Mouse (Mus musculus) intestine, embryonic 14.5 days (tissue): ENCODE data around the gene Ppih. TPM values are rescaled to one million over a fixed set of nuclear protein-coding genes. Genes with fewer than 3 reads are reported as not detected.

Source experiments
- ATAC-seq: fragments of 200-750 bp; cut with Nextera tagmentation; replicated peaks from 2 replicates; pipeline ENCODE4 v1.8.0; 2017; ENCODE audit warnings: low read depth, moderate number of reproducible peaks, moderate TSS enrichment, moderate library complexity; ENCODE audit not compliant: low FRiP score, low TSS enrichment
- DNase-seq: peaks from one replicate; pipeline ENCODE4 v3.0.0-alpha.2; 2018; ENCODE audit warnings: low spot score
- H3K27ac ChIP-seq: fragments of 300-500 bp; sonication (generic); 2 replicates; pipeline ENCODE4 v1.5.1; 2014; ENCODE audit warnings: low read depth, mild to moderate bottlenecking, control low read depth
- H3K27me3 ChIP-seq: fragments of 300-500 bp; sonication (generic); replicated peaks from 2 replicates; pipeline ENCODE4 v1.6.1; 2014; ENCODE audit warnings: low read length, control low read depth; ENCODE audit not compliant: control insufficient read depth, insufficient read depth
- H3K36me3 ChIP-seq: fragments of 300-500 bp; sonication (generic); 2 replicates; pipeline ENCODE4 v1.6.1; 2014; ENCODE audit warnings: low read length, control low read depth; ENCODE audit not compliant: control insufficient read depth, insufficient read depth
- H3K4me1 ChIP-seq: fragments of 300-500 bp; sonication (generic); replicated peaks from 2 replicates; pipeline ENCODE4 v1.6.1; 2014; ENCODE audit warnings: low read length, control low read depth, mixed read lengths; ENCODE audit not compliant: control insufficient read depth, insufficient read depth
- H3K4me2 ChIP-seq: fragments of 300-500 bp; sonication (generic); 2 replicates; pipeline ENCODE4 v1.6.1; 2014; ENCODE audit warnings: low read length
- H3K4me3 ChIP-seq: fragments of 300-500 bp; sonication (generic); 2 replicates; pipeline ENCODE4 v1.5.1; 2014; ENCODE audit warnings: low read depth, low read length, control low read depth, mixed read lengths
- H3K9ac ChIP-seq: fragments of 300-500 bp; sonication (generic); 2 replicates; pipeline ENCODE4 v1.6.1; 2014; ENCODE audit warnings: mild to moderate bottlenecking, low read length
- H3K9me3 ChIP-seq: fragments of 300-500 bp; sonication (generic); 2 replicates; pipeline ENCODE4 v1.6.1; 2016; ENCODE audit warnings: low read length, control low read depth; ENCODE audit not compliant: control insufficient read depth
- WGBS: fragments of 180-500 bp; shearing (Covaris S2); extraction: QIAGEN DNeasy Blood & Tissue Kit; methylation state at CpG from one replicate; pipeline ENCODE4 v1.1.7; 2014; 5-methylcytosine and 5-hydroxymethylcytosine counted together
- polyA plus RNA-seq: library from polyadenylated mRNA; unstranded; fragments of >200 nt; fragmentation: Nextera tagmentation; extraction: Ambion mirVana; gene quantifications from 2 replicates; pipeline ENCODE4 v1.2.1, GENCODE M21; 2014

Ppih gene
- polyA plus RNA-seq, 1 experiment from 2014 or later, result 110 TPM

DNA sequence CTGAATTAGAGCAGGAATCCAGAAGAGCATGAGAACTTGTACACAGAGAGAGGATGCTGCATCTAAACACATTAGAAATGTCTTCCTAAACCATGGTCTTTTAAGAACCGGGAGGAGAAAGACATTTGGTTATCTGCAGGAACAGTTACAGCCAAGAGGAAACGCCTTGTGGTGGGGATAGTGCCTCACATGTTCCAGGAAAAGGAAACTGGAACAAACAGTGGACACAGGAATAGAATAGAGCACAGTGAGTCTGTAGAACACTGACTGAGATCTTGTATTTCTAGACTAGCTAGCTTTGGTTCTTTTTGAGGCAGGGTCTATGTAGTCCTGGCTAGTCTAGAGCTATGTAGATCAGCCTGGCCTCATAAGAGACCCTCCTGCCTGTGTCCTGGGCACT is 45.1 kb downstream of the Ppih start:
- Histone ChIP-seq H3K36me3 (peaks cover 91% of the 10 kb centered on the region), H3K4me1 (no peaks in the 10 kb centered on the region), H3K9ac (no peak overlapping the region), H3K4me2 (no peak overlapping the region), H3K4me3 (no peak overlapping the region), H3K9me3 (no peaks in the 10 kb centered on the region), H3K27me3 (no peaks in the 10 kb centered on the region), H3K27ac (no peak overlapping the region)
- ATAC-seq (no peak), DNase-seq (no peak)
- WGBS, result 80% methylated on average over 2 of the region's 2 CpGs

DNA sequence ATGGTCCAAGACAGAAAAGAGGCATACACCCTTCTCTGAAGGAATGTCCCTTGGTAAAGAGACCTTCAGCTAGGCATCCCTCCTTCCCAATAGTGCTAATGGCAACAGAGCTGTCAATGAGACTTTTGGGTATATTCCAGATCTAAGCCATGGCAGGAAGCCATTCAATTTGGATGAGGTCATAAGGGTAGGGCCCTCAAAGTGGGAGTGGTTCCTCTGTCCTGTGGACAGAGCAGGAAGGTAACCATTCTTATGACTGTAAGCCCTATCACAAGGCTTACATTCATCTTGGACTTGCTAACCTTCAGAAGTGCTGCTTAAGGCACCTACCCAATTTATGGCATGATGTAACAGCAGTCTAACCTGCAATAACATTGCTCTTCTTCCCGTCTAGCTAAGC is 45.7 kb downstream of the Ppih start:
- no peak for ATAC-seq
- no peak overlapping the region for H3K27ac ChIP-seq

DNA sequence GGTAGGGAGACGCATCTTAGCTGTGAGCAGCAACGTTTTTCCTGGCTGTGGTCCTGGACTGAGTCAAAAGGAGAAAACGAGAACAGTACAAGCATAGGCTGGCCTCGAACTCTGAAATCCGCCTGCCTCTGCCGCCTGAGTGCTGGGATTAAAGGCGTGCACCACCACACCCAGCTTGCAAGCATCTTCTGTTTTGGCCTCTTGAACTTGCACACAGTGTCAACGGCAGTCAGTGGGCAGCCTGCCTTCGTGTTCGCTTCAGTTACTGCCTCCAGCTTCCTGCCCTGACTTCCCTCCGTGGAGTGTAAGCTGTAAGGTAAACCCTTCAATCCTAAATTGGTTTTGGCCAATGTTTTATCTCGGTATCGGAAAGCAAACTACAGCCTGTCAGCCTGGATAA is 53.7 kb downstream of the Ppih start:
- peaks cover 19% of the 10 kb centered on the region for H3K36me3 ChIP-seq
- H3K27me3 ChIP-seq, result no peaks in the 10 kb centered on the region
- no peak overlapping the region for H3K4me3 ChIP-seq
- WGBS, result 76% methylated on average over 13 of the region's 13 CpGs
- H3K4me2 ChIP-seq, result no peak overlapping the region
- no peaks in the 10 kb centered on the region for H3K9me3 ChIP-seq
- no peak overlapping the region for H3K9ac ChIP-seq
- DNase-seq (no peak), ATAC-seq (no peak)
- H3K4me1 ChIP-seq, result no peaks in the 10 kb centered on the region
- no peak overlapping the region for H3K27ac ChIP-seq

More for the DNA sequence above, 45.7 kb downstream of the Ppih start:
- Histone ChIP-seq H3K36me3 (peaks cover 86% of the 10 kb centered on the region), H3K4me1 (no peaks in the 10 kb centered on the region), H3K9ac (no peak overlapping the region), H3K9me3 (no peaks in the 10 kb centered on the region), H3K27me3 (no peaks in the 10 kb centered on the region), H3K4me2 (no peak overlapping the region), H3K4me3 (no peak overlapping the region)
- 71% methylated on average over 1 of the region's 1 CpGs for WGBS
- DNase-seq, result no peak

DNA sequence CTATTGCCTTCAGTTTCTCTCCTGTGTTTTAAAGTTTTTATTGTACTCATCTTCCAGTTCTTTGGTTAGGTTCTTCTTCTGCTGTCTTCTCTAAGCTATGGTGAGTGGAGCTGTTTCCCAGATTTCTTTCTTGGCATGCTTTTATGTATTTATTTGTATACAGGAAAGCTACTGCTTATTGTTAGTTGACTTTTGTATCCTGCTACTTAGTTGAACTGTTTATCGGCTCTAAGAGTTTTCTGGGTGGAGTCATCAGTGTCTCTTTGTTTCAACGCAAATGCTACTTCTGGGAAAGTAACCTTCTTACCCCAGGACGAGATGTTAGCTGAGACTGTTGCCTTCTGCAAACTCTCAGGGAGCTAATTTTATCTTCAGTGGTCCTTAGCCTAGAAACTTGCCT is 56.9 kb downstream of the Ppih start:
- Histone ChIP-seq H3K4me2 (no peak overlapping the region), H3K4me1 (no peaks in the 10 kb centered on the region), H3K36me3 (no peaks in the 10 kb centered on the region), H3K9ac (no peak overlapping the region), H3K27ac (no peak overlapping the region), H3K27me3 (no peaks in the 10 kb centered on the region), H3K9me3 (no peaks in the 10 kb centered on the region), H3K4me3 (no peak overlapping the region)
- WGBS, result 67% methylated on average over 3 of the region's 3 CpGs
- DNase-seq, result no peak
- no peak for ATAC-seq

DNA sequence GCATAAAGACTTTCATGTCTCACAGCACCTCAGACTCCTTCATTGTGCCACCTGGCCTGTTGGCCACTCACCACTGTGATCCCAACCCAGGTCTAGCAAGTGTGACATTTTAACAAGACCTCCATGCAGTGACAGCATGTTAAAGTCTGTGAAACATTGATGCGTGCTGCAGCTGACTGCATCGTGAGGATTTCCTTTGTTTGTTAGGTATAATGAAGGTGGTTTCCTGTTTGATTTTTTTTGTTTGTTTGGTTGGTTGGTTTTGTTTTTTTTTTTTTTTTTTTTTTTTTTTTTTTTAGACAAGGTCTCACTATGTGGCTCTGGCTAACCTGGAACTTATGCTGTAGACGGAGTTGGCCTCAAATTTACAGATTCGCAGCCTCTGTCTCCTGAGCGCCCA is 57.9 kb downstream of the Ppih start:
- no peaks in the 10 kb centered on the region for H3K36me3 ChIP-seq
- H3K9ac ChIP-seq, result no peak overlapping the region
- 86% methylated on average over 5 of the region's 5 CpGs for WGBS
- ATAC-seq (no peak), DNase-seq (no peak)
- H3K9me3 ChIP-seq, result no peaks in the 10 kb centered on the region
- H3K4me1 ChIP-seq, result no peaks in the 10 kb centered on the region
- no peak overlapping the region for H3K4me3 ChIP-seq
- no peak overlapping the region for H3K27ac ChIP-seq
- no peak overlapping the region for H3K4me2 ChIP-seq
- no peaks in the 10 kb centered on the region for H3K27me3 ChIP-seq

- H3K4me2 ChIP-seq, result no peak overlapping the region
- H3K9me3 ChIP-seq, result no peaks in the 10 kb centered on the region
- no peak overlapping the region for H3K4me3 ChIP-seq
- H3K36me3 ChIP-seq, result no peaks in the 10 kb centered on the region
- no peak overlapping the region for H3K9ac ChIP-seq
- ATAC-seq, result no peak
- no peak overlapping the region for H3K27ac ChIP-seq
- 43% methylated on average over 7 of the region's 7 CpGs for WGBS
- DNase-seq, result no peak
- H3K4me1 ChIP-seq, result no peaks in the 10 kb centered on the region
- H3K27me3 ChIP-seq, result no peaks in the 10 kb centered on the region
Measured at GRCm38 (mm10) chr4:119261087-119261713, 59.1 kb downstream of the Ppih start.

DNA sequence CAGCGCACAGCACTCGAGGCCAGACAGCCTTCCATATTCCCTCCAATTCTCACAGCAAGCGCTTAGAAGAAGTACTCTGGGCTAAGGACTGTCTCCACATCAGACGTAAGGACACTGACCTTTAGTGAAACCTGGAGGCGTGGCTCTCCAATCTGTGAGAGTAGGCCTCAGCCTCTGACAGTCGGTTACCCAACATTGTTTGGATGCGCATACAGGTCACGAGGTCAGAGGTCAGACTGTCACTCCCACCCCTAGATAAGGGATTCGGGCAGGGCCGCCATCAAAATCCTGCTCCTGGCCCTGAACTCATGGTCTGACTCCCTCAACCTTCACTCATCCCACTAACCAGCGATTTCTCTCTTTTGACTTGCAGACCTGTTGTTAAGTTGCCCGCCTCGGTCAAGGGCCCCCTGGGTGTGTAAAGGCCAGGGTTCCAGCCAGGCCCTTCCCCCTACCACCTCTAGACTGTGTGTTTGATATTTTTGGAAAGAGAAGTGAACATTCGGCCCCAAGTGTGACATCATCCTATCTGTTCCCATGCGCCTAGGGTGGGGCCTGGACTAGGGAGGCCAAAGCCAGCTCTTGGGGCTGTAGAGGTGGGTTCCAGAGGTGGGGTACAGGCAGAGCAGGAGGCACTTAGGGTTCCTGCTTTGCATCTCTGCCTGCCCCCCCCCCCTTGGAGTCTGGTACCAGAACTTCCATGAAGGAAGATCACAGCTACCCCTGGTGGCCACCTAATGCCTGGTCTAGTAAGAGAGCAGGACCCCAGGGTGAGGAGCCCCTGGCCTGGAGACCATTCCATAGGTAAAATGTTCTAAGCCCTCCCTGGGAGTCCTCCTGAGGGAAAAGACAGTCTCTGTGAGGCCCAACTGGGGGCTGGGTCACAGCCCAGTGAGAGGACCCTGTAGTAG is 60.7 kb downstream of the Ppih start:
- no peaks in the 10 kb centered on the region for H3K27me3 ChIP-seq
- no peak overlapping the region for H3K4me3 ChIP-seq
- no peaks in the 10 kb centered on the region for H3K9me3 ChIP-seq
- no peak overlapping the region for H3K4me2 ChIP-seq
- no peak overlapping the region for H3K27ac ChIP-seq
- H3K36me3 ChIP-seq, result no peaks in the 10 kb centered on the region
- H3K4me1 ChIP-seq, result no peaks in the 10 kb centered on the region
- no peak overlapping the region for H3K9ac ChIP-seq
- ATAC-seq (0 out of 2 replicates have a peak, but pooled peaks have one; percentile 9), DNase-seq (no peak)
- 75% methylated on average over 15 of the region's 15 CpGs for WGBS

- ATAC-seq (no peak), DNase-seq (no peak)
- Histone ChIP-seq H3K27ac (no peak overlapping the region), H3K9ac (no peak overlapping the region), H3K4me1 (peaks cover 4% of the 10 kb centered on the region; the same call in 1 of the 2 replicates), H3K4me3 (no peak overlapping the region), H3K4me2 (no peak overlapping the region), H3K9me3 (no peaks in the 10 kb centered on the region), H3K36me3 (no peaks in the 10 kb centered on the region), H3K27me3 (no peaks in the 10 kb centered on the region)
- 67% methylated on average over 6 of the region's 6 CpGs for WGBS
Measured at GRCm38 (mm10) chr4:119257083-119257482, 63.3 kb downstream of the Ppih start.
